Mouse (Mus musculus): ENCODE results near the gene Cog8.

DNA sequence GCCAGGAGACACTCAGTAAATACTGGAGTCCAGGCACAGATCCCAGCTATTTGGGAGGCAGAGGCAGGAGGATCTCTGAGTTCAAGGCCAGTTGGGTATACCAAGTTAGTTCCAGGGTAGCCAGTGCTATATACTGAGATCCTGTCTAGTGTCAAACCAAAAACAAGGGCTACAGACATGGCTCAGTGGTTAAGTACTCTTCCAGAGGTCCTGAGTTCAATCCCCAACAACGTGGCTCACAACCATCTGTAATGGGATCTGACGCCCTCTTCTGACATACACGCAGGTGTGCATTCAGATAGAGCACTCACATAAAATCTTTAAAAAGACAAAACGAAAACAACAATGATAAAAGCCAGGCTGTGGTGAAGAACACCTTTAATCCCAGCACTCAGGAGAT lies 7.0 kb downstream of the Cog8 start:
- TF ChIP-seq FLI1 (IDR thresholded peaks at IDR 0.05; ENCODE audit: low read length) (no peak), GATA1 (IDR thresholded peaks at IDR 0.05; ENCODE audit: borderline replicate concordance, low read length) (no peak)
